Mouse (Mus musculus) hindbrain, embryonic 11.5 days (tissue): Measurements from ENCODE around the gene Prrc2c. TPM values are rescaled to one million over a fixed set of nuclear protein-coding genes. Genes with fewer than 3 reads are reported as not detected.
"Not testable (repeated sequence)": the region's sequence is repeated elsewhere in the genome, so short reads cannot be mapped to it uniquely, and the experiment has no call there.

Source experiments
- ATAC-seq: fragments of 200-750 bp; cut with Nextera tagmentation; 2 replicates; pipeline ENCODE4 v1.8.0; 2017; ENCODE audit warnings: mild to moderate bottlenecking, moderate TSS enrichment, moderate library complexity; ENCODE audit not compliant: low FRiP score
- DNase-seq: peaks from one replicate; pipeline ENCODE4 v3.0.0-alpha.2; 2015; ENCODE audit warnings: low spot score
- H3K27ac ChIP-seq: fragments of 300-500 bp; sonication (generic); 2 replicates; pipeline ENCODE4 v1.5.1; 2014; ENCODE audit warnings: mild to moderate bottlenecking, low read depth, low read length
- H3K27me3 ChIP-seq: fragments of 300-500 bp; sonication (generic); 2 replicates; pipeline ENCODE4 v1.6.1; 2014; ENCODE audit warnings: mild to moderate bottlenecking, low read length, moderate library complexity, mixed read lengths; ENCODE audit not compliant: control insufficient read depth, insufficient read depth
- H3K36me3 ChIP-seq: fragments of 300-500 bp; sonication (generic); 2 replicates; pipeline ENCODE4 v1.6.1; 2014; ENCODE audit warnings: mild to moderate bottlenecking, low read length, moderate library complexity, mixed read lengths; ENCODE audit not compliant: control insufficient read depth, insufficient read depth
- H3K4me1 ChIP-seq: fragments of 300-500 bp; sonication (generic); replicated peaks from 2 replicates; pipeline ENCODE4 v1.6.1; 2014; ENCODE audit warnings: low read length, mixed read lengths; ENCODE audit not compliant: control insufficient read depth, insufficient read depth
- H3K4me2 ChIP-seq: fragments of 300-500 bp; sonication (generic); replicated peaks from 2 replicates; pipeline ENCODE4 v1.6.1; 2014; ENCODE audit warnings: mild to moderate bottlenecking, low read depth, low read length
- H3K4me3 ChIP-seq: fragments of 300-500 bp; sonication (generic); 2 replicates; pipeline ENCODE4 v1.5.1; 2014; ENCODE audit warnings: low read depth, low read length
- H3K9ac ChIP-seq: fragments of 300-500 bp; sonication (generic); 2 replicates; pipeline ENCODE4 v1.6.1; 2014; ENCODE audit warnings: low read depth, low read length
- H3K9me3 ChIP-seq: fragments of 300-500 bp; sonication (generic); 2 replicates; pipeline ENCODE4 v1.6.1; 2016; ENCODE audit warnings: low read length; ENCODE audit not compliant: control insufficient read depth
- WGBS: fragments of 180-500 bp; shearing (Covaris S2); extraction: QIAGEN DNeasy Blood & Tissue Kit; methylation state at CpG from one replicate; pipeline ENCODE4 v1.1.7; 2014; 5-methylcytosine and 5-hydroxymethylcytosine counted together
- polyA plus RNA-seq: library from polyadenylated mRNA; unstranded; fragments of >200 nt; fragmentation: Nextera tagmentation; extraction: Ambion mirVana; gene quantifications from 2 replicates; pipeline ENCODE4 v1.2.1, GENCODE M21; 2014

Gene Prrc2c
- polyA plus RNA-seq, 1 experiment from 2014 or later: 213 TPM

DNA sequence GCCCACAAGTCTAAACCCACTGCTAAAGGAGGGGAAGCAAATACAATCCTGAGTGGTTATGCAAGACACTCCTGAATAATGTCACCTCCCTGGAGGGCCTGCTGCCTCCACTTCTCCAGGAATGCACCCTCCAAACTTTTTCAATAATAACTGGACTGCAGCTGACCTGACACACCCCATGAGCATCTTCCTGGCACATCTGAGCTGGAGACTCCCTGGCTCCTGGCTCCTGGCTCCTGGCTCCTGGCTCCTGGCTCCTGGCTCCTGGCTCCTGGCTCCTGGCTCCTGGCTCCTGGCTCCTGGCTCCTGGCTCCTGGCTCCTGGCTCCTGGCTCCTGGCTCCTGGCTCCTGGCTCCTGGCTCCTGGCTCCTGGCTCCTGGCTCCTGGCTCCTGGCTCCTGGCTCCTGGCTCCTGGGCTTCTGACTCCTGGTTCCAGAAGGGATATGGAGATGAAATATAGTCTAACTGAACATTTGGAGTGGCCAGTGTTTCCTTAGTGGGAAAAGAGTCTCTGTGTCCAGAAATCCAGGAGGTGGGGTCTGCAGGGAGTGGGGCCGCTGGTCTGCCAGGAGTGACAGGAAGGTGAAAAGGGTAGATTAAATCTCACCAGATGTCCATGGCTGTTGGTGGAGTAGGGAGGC, 104.9 kb downstream of the Prrc2c start:
- not testable (repeated sequence) for H3K4me2 ChIP-seq, DNase-seq, H3K4me1 ChIP-seq, H3K9me3 ChIP-seq, H3K9ac ChIP-seq, H3K27me3 ChIP-seq, H3K36me3 ChIP-seq, ATAC-seq, H3K4me3 ChIP-seq, H3K27ac ChIP-seq
- 75% methylated on average over 1 of the region's 1 CpGs for WGBS

DNA sequence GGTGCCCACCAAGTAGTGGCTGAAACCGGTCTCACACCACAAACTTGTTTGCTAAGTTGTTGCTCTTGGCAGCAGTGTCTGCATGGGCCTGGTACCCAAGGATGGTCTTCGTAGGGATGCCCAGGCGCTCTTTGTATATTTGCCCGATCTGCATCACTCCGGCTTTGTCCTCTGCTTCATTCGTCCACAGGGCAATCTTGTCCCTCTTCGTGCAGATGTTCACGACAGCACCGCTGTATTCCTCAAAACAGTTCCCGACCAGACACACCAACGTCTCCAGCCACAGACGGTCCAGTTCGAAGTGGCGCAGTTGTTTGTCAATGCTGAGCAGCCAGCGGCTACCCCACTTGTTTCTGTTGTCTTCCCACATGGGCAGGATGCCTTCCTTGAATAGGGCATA, 112.0 kb downstream of the Prrc2c start:
- not testable (repeated sequence) for H3K27ac ChIP-seq, H3K9me3 ChIP-seq, H3K36me3 ChIP-seq, H3K9ac ChIP-seq, H3K4me2 ChIP-seq, H3K4me1 ChIP-seq, H3K4me3 ChIP-seq, DNase-seq, ATAC-seq, H3K27me3 ChIP-seq
- whole genome bisulfite sequencing: 93% methylated on average over 15 of the region's 15 CpGs

DNA sequence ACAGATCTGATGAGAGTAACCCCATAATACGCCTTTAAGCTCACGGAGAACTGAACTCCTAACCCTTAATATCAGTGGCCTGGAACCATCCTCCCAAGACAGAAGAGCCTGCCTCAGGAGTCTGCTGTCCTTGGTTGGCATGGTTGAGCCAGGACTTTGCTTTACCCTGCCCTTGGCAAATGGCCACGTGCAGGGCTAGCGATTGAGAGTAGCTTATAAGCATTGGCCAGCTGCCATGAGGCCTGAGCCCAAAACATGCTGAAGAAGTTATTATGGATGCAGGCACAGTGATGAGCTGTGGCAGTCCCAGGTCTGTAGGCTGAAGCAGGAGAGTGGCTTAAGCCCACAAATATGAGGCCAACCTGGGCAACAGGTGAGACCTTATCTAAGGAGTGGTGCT, 112.5 kb downstream of the Prrc2c start:
- not testable (repeated sequence) for H3K36me3 ChIP-seq
- 95% methylated on average over 4 of the region's 4 CpGs for WGBS

DNA sequence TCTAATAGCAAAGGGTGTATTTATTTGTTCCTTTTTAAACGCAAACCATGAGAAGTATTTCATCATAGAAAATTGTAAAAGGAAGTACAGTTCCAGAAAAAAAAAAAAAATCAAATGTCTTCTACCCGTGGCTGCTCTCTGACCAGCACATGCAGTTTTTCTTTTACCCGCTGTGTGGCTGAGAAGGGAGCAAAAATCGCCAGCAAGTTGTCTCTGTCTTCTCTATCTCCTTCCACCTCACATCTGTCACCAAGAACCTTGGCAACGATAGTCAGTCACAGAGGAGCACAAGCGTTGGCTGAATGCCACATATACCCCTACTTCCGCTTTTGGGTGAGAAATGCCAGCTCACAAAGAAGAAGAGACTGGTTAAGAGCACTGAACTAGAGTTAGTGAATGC, 115.1 kb downstream of the Prrc2c start:
- Histone ChIP-seq H3K9me3 (no peaks in the 10 kb centered on the region), H3K4me2 (no peak overlapping the region), H3K36me3 (no peaks in the 10 kb centered on the region), H3K4me3 (no peak overlapping the region), H3K9ac (no peak overlapping the region), H3K4me1 (no peaks in the 10 kb centered on the region), H3K27ac (no peak overlapping the region), H3K27me3 (no peaks in the 10 kb centered on the region)
- ATAC-seq: no peak
- no peak for DNase-seq
- WGBS: 74% methylated on average over 7 of the region's 7 CpGs

More for the DNA sequence above, 112.5 kb downstream of the Prrc2c start:
- H3K27me3 ChIP-seq, H3K9ac ChIP-seq, H3K9me3 ChIP-seq, H3K27ac ChIP-seq, H3K4me2 ChIP-seq, H3K4me3 ChIP-seq, H3K4me1 ChIP-seq, DNase-seq, ATAC-seq: not testable (repeated sequence)

DNA sequence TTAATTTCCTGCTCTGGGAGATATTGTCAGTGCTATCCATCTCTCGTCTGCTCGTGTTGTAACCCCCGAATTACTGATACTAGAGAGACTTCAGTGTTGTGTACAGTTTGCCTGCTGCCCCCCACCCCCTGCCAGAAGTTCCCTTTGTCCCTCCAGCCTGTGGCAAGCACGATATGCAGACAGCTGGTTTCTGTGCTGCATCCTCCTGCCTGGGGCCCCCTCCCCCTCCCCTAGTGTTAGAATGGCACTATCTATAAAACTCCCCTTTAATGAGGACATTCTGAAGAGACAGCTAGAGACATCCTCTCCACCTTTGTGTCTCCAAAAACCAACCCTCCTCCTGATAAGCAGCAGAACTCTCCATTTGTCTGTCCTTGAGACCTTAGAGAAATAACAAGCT, 116.5 kb downstream of the Prrc2c start:
- Histone ChIP-seq H3K4me3 (no peak overlapping the region), H3K4me1 (no peaks in the 10 kb centered on the region), H3K27ac (no peak overlapping the region), H3K9ac (no peak overlapping the region), H3K9me3 (no peaks in the 10 kb centered on the region), H3K27me3 (no peaks in the 10 kb centered on the region), H3K4me2 (no peak overlapping the region), H3K36me3 (no peaks in the 10 kb centered on the region)
- ATAC-seq: peak; percentile 47; the same call in 1 of the 2 replicates
- DNase-seq: no peak
- 40% methylated on average over 4 of the region's 4 CpGs for WGBS

Other genes with a start within 250 kb of the Prrc2c start
- gene Mettl13, start 192.0 kb downstream of the Prrc2c start, polyA plus RNA-seq: 12.1 and 12.3 TPM in 2 replicates
- gene Vamp4, start 170.0 kb downstream of the Prrc2c start, polyA plus RNA-seq: 69.4 and 71.8 TPM in 2 replicates
- not detected in 2 replicates for gene Myoc, start 101.4 kb downstream of the Prrc2c start, polyA plus RNA-seq
- not detected in 2 replicates for gene Myocos, start 82.3 kb downstream of the Prrc2c start, polyA plus RNA-seq
- gene Fmo4, start 73.4 kb upstream of the Prrc2c start, polyA plus RNA-seq: 0.06 and 0.64 TPM in 2 replicates
- 21.2 and 24.2 TPM in 2 replicates for gene Fmo1, start 126.1 kb upstream of the Prrc2c start, polyA plus RNA-seq
- gene Fmo2, start 158.2 kb upstream of the Prrc2c start, polyA plus RNA-seq: 0.11 and 0.17 TPM in 2 replicates
- gene Fmo6, start 197.0 kb upstream of the Prrc2c start, polyA plus RNA-seq: not detected in 2 replicates
- not detected in 2 replicates for gene Fmo3, start 244.0 kb upstream of the Prrc2c start, polyA plus RNA-seq